Mouse (Mus musculus): ENCODE measurements around the gene Myog.

DNA sequence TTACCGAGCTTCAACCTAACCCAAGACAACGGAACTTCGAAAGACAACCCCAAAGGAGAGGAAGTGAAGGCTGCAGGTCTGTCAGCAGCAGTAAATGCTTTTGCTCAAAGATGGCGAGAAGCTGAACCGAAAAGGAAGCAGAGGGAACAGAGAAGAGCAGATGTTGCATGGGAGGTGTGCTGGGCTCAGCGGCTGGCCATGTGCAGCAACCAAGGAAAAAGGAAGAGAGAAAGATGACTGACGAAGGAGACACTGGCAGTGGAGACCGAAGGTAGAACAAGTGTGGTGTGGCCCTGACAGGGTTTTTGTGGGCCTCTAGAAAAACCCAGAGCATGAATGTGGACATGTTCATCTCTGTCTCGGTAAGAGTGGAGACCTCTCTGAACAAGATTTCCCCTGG lies 49.1 kb upstream of the Myog start:
- TF ChIP-seq POLR2A (IDR thresholded peaks at IDR 0.05; ENCODE audit: borderline replicate concordance, insufficient read depth, low read length) (no peak), CTCF (IDR thresholded peaks at IDR 0.05; ENCODE audit: borderline replicate concordance, insufficient read depth, low read depth, low read length) (no peak)
